Mouse (Mus musculus): ENCODE data around the gene Zfp605.
"Not testable (repeated sequence)": the region's sequence is repeated elsewhere in the genome, so short reads cannot be mapped to it uniquely, and the experiment has no call there.

Zfp605 gene

DNA sequence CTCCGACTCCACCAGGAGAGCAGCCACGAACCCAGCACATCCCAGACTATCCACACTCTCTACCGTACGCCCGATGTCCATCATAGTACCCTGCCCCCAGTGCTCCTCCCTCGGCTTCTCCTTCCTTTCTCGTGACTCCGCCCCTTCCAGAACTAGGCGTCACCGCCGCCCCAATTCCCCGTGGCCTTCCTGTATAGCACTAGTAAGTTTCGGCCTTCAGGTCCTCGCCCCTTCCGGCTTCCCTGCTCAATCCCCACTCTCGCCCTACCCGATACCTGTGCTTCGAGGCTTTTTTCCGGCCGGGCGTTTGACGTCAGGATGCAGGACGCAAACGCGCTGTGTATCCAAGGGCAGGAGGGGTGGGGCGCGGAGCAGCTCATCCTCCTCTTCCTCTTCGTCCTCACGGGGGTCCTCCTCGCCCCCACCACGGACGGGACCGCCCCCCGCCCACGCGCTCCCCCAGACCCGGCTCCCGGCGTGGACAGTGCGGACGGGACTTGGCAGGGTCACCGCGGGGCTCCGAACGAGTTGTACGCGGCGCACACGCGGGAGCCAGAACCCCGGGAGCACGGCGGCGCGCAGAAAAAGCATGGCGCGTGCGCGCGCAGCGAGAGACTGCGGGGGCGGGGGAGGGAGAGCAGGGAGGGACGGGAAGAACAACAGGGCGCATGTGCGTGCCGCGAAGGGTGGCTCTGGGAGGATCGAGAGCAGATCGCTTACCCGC lies 2.1 kb upstream of the Zfp605 start, which contains the start of gene Gtpbp6:
Gene Gtpbp6, minus strand, starts transcription at position 617 of the 724 bp plus-strand sequence.
- peak; percentile 82 for DNase-seq (ENCODE audit: low spot score)

GRCm38 (mm10) chr5:110108305-110108628 lies 1.6 kb upstream of the Zfp605 start:
- DNase-seq (ENCODE audit: low spot score), result no peak

GRCm38 (mm10) chr5:110122380-110122779 lies 12.5 kb downstream of the Zfp605 start:
- DNase-seq (ENCODE audit: low spot score), result not testable (repeated sequence)

DNA sequence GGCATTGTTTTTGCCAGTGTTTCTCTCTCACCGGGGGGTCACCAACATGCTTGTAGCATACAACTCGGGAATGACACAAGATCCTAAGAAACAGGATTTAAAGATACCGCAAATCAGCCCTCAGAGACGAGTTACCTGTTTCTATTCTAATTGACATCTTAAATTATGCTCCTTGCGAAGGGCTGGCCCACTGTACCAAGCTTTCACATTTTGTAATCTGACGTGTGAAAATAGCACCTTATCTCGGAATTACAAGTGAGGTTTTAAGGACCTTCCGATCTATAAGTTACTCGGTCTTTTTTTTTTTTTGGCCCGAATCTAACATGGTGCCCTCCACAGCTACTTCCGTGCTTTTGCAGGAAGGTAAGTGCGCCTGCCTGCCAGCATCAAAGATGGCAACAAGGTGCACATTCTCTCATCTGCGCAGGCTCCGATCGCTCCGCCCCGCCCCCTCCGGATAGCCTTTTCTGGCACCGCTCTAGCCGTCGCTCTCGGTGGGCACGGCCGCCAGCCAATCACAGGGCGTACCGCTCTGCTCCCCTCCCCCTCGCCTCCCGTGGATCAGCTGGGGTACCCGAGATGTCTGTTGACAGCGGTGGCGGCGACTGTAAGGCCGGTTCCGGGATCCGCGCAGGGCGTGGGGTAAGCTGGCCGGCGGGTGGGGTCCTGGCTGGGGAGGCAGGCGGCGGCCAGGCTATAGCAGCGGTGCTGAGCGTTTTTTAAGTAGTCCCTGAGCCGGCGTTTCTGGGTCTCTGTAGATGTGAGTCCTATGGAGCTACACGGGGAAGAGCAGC lies 25.6 kb downstream of the Zfp605 start, which contains the start of gene Chfr:
Gene Chfr, plus strand, starts transcription at position 550 of the 794 bp plus-strand sequence.
- DNase-seq (ENCODE audit: low spot score), result peak; percentile 93

- DNase-seq (ENCODE audit: low spot score), result no peak
Observed at GRCm38 (mm10) chr5:110136087-110136464, 26.2 kb downstream of the Zfp605 start.

DNA sequence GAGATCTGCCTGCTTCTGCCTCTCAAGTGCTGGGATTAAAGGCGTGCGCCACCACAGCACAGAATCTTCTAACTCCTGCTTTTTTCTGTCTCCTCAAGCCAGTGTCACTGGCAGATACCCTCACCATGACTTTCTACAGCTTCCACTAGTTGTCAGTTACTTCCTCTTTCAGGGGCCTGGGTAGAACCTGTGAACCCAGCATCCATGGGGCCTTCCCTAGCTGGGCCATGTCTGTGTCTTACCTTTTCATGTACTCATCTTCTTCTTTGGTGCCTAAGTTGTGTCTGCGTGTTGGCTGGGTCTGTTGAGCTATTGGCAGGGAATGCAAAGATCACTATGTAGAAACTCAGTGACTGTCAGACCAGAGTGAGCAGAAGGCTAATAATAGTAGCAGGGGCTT lies 27.9 kb downstream of the Zfp605 start:
- DNase-seq (ENCODE audit: low spot score), result no peak

GRCm38 (mm10) chr5:110139325-110139724 lies 29.4 kb downstream of the Zfp605 start:
- DNase-seq (ENCODE audit: low spot score), result no peak

- DNase-seq (ENCODE audit: low spot score), result no peak
Observed at GRCm38 (mm10) chr5:110140424-110140823, 30.5 kb downstream of the Zfp605 start.

- DNase-seq (ENCODE audit: low spot score), result no peak
Observed at GRCm38 (mm10) chr5:110142309-110142708, 32.4 kb downstream of the Zfp605 start.

DNA sequence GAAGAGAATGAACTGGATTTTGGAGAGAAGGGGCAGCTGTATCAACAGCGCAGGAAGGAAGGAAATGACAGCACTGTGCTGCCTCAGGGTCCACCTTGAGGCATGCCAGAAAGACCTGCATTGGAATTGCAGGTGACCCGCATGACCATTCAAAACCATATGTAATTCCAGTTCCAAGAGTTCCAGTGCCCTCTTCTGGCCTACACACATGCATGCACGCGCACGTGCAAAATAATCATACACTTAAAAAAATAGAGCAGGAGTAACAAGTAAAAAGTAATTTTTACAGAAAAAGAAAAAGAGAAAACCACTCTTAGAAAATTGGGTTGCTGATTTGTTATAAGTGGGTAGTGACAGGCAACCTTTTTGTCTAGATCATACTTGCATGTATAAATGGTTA lies 33.1 kb downstream of the Zfp605 start:
- DNase-seq (ENCODE audit: low spot score), result no peak

- DNase-seq (ENCODE audit: low spot score), result no peak
Observed at GRCm38 (mm10) chr5:110169374-110169773, 59.5 kb downstream of the Zfp605 start.

DNA sequence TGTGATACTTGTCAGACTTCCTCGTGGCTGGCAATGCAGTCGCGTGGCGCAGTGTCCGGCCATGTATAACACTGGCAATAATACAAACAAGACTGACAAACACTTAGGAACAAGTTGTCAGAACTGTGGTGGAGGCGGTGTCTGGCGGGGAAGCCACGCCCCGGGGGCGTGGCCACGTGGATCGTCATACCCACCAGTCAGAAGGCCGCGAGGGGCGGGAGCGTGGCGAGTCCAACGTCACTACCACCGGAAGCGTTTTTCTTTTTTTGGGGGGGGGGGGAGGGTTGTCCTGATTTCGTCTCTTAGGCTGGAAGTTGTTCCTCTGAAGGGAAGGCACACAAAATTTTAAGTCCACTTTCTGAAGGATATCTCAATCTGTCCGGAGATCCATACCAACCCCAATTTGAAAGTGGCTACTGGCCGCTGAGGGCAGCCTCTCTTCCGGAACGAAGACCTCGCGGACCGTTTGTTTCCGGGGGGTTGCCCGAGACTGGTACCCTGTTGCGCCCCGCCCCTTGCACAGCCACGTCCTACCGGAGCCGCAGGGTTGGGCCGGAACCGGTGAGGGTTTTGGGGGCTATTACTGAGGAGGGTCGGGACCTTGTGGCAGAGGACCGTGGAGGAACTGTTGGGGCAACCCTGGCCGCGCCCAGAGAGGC lies 66.6 kb downstream of the Zfp605 start, which contains the start of gene Golga3:
Gene Golga3, plus strand, starts transcription at position 340 of the 659 bp plus-strand sequence.
- DNase-seq (ENCODE audit: low spot score), result peak; percentile 64

DNA sequence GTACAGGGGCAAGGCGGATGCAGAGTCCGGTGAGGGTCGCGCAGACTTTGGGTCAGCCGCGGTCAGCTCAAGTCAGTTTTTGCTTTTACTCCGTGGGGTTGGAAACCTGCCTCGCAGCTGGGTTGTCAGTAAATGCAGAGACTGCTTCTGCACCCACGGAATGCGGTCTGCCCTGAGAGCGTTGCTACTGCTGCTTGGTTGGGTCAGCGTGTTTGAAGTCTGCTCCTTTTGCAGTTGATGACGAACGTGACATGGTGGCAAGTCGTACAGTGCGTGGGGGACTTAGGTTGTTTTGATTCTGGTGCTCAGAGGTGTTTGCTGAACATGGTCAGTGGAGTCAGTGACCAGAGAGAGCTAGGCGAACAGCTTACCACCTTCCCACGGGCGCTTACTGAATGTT lies 67.1 kb downstream of the Zfp605 start:
- DNase-seq (ENCODE audit: low spot score), result no peak

- DNase-seq (ENCODE audit: low spot score), result no peak
Observed at GRCm38 (mm10) chr5:110178628-110179027, 68.7 kb downstream of the Zfp605 start.
